10 mouse cellular contexts compared by ENCODE assay signal in the genomic region with DNA sequence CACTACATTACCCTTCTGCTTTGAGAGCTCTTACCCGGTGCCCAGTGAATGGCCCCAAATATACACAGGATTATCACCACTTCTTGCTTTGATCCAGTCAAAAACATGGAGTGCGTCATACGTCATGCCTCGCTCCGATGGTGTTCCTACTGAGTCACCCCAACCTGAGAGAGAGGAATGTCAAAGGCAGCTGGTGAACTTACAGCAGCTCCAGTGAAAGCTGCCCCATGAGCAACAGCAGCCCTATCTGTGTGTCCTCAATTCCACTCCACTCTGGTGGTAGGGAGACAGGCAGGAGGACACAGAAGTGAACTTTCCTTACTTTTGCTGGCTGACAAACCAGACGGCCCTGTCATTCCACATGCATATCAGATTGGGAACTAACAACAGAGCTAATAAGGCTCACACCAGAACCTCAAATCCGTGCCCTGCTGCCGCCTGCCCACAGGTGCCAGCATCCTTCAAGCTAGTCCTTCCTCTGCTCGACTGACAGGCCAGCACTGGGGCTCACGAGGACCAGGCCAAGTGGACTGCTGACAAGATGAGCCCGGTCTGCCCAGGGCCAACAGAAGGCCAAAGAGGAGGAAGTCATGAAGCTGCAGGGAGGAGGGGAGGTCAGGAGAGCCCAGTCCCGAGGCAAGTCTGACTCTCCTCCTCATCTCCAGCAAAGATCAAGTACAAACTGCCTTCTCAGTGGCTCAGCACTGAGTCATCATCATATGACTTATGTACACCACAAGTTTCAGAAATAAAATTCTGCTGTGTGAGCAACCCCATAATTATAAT. TPM values are rescaled to one million over a fixed set of nuclear protein-coding genes. Genes with fewer than 3 reads are reported as not detected.
DNase-seq lines count a peak whose midpoint lies in the region; ATAC-seq and TF ChIP-seq lines count a peak whose summit lies in the region.
"Had no signal": no experiment of that assay in that cellular context is flagged by ENCODE, and none has a peak within 500 bp of the region (broad histone marks: within the 10 kb centered on the region; RNA-seq: fewer than 3 reads in every experiment).

No protein-coding gene starts in this region.

- H3K4me2 ChIP-seq in hindbrain, embryonic 12.5 days (replicated peaks) = no peak overlapping the region
- H3K4me2 ChIP-seq: forebrain, embryonic 12.5 days had no signal

- 81% methylated on average over 12 of the region's 12 CpGs for WGBS in small intestine, adult 2 months
- 81% methylated on average over 12 of the region's 12 CpGs for WGBS in hindbrain, embryonic 12.5 days

- no peaks in the 10 kb centered on the region for H3K9me3 ChIP-seq in megakaryocyte, embryonic 14.5 days
- H3K9me3 ChIP-seq in hindbrain, embryonic 12.5 days (replicated peaks) = no peaks in the 10 kb centered on the region
- H3K9me3 ChIP-seq: forebrain, embryonic 12.5 days had no signal

- no peaks in the 10 kb centered on the region for H3K27me3 ChIP-seq in megakaryocyte, embryonic 14.5 days (replicated peaks)
- no peaks in the 10 kb centered on the region for H3K27me3 ChIP-seq in small intestine, adult 2 months (ENCODE audit: control insufficient read depth, insufficient read depth, low read length)
- H3K27me3 ChIP-seq in hindbrain, embryonic 12.5 days = no peaks in the 10 kb centered on the region
- H3K27me3 ChIP-seq: forebrain, embryonic 12.5 days had no signal

- intact Hi-C loops in gastrocnemius, adult 2 months (cut with DNase I) = no loop called here

- peaks cover 71% of the 10 kb centered on the region for H3K4me1 ChIP-seq in megakaryocyte, embryonic 14.5 days
- H3K4me1 ChIP-seq in small intestine, adult 2 months (ENCODE audit: control insufficient read depth, insufficient read depth, insufficient read length, low read length) = no peaks in the 10 kb centered on the region
- H3K4me1 ChIP-seq in hindbrain, embryonic 12.5 days = no peaks in the 10 kb centered on the region

- TF ChIP-seq CTCF in gastrocnemius, adult 2 months (IDR thresholded peaks at IDR 0.05) = no peak
- no peak for TF ChIP-seq CTCF in small intestine, adult 2 months (IDR thresholded peaks at IDR 0.05; ENCODE audit: extremely low read depth, insufficient read length, insufficient replicate concordance, low read depth, low read length)

- no peak overlapping the region for H3K9ac ChIP-seq in hindbrain, embryonic 12.5 days
- H3K9ac ChIP-seq: forebrain, embryonic 12.5 days had no signal

- H3K36me3 ChIP-seq in megakaryocyte, embryonic 14.5 days (replicated peaks; ENCODE audit: low read length) = peaks cover 91% of the 10 kb centered on the region
- peaks cover 26% of the 10 kb centered on the region for H3K36me3 ChIP-seq in small intestine, adult 2 months (ENCODE audit: control insufficient read depth, insufficient read depth, low read length)
- peaks cover 37% of the 10 kb centered on the region for H3K36me3 ChIP-seq in hindbrain, embryonic 12.5 days

- peak overlapping the region; percentile 20 for H3K27ac ChIP-seq in gastrocnemius, adult 2 months
- H3K27ac ChIP-seq in small intestine, adult 2 months (ENCODE audit: insufficient read depth, low read depth, low read length) = peak overlapping the region; percentile 6; the same call in 1 of the 2 replicates
- no peak overlapping the region for H3K27ac ChIP-seq in hindbrain, embryonic 12.5 days
- H3K27ac ChIP-seq: forebrain, embryonic 12.5 days had no signal

- no peak; the same call in 1 of the 2 replicates for ATAC-seq in megakaryocyte, adult 5-6 weeks (ENCODE audit: poor library complexity, severe bottlenecking)
- no peak for ATAC-seq in hindbrain, embryonic 12.5 days (ENCODE audit: low FRiP score)

- no peak for TF ChIP-seq POLR2A in small intestine, adult 2 months (IDR thresholded peaks at IDR 0.05; ENCODE audit: low read depth, low read length)

- DNase-seq in gastrocnemius, adult 2 months = peak; percentile 42
- DNase-seq in gastrocnemius, postnatal 4 days (ENCODE audit: low spot score in 2 of 2) = no peak
- peak; percentile 23 for DNase-seq in adrenal gland, postnatal 25 days
- DNase-seq in embryo, embryonic 11 days = no peak
- DNase-seq: heart, postnatal 4 days had no signal

- no peak overlapping the region for H3K4me3 ChIP-seq in gastrocnemius, adult 2 months
- H3K4me3 ChIP-seq in megakaryocyte, embryonic 14.5 days (replicated peaks) = peak overlapping the region; percentile 70
- H3K4me3 ChIP-seq in small intestine, adult 2 months (ENCODE audit: low read depth, low read length) = no peak overlapping the region
- no peak overlapping the region for H3K4me3 ChIP-seq in hindbrain, embryonic 12.5 days
- H3K4me3 ChIP-seq: forebrain, embryonic 12.5 days had no signal

RNA-seq across cellular contexts. Expression of gene Pygb, which starts 53.3 kb away (rescaled TPM):
- total RNA-seq in gastrocnemius, adult 2 months (2021) = 1 to 10 TPM; 4.9 to 5.5 TPM
- 10 to 100 TPM; 32.0 to 34.0 TPM for total RNA-seq in gastrocnemius, postnatal 4 days (2021)
- 7.5 and 43.3 TPM in 2 replicates for polyA plus RNA-seq in megakaryocyte, embryonic 14.5 days (2012; ENCODE audit: insufficient read depth, low replicate concordance)
- total RNA-seq in megakaryocyte, adult 5-6 weeks (2015) = 8.3 and 8.5 TPM in 2 replicates
- total RNA-seq in megakaryocyte, adult 5-6 weeks (2017) = 26.0 and 35.4 TPM in 2 replicates
- 38.5 and 40.8 TPM in 2 replicates for total RNA-seq in adrenal gland, postnatal 25 days (2021)
- polyA plus RNA-seq in small intestine, adult 2 months (2012; rRNA removed) = 15.6 and 20.5 TPM in 2 replicates
- 92.5 and 95.3 TPM in 2 replicates for polyA plus RNA-seq in hindbrain, embryonic 12.5 days (2016; fragmentation: Nextera tagmentation; extraction: Ambion mirVana)

Comparison
In these comparisons a context has a peak if more than half of its experiments do, and no peak if none do; other contexts are left out.
1. DNase-seq: peak in gastrocnemius, adult 2 months (single experiment) and adrenal gland, postnatal 25 days (single experiment); none in gastrocnemius, postnatal 4 days (0 of 2) and embryo, embryonic 11 days (single experiment).